Mouse (Mus musculus) CH12F3 (cell line): Measurements from ENCODE around the gene Wwp2.

ENCODE experiments used
- in situ Hi-C: fragments of 300-500 bp; cut with MboI; formaldehyde crosslinking; loops from 2 replicates; pipeline ENCODE4 v1.14.3; 2020; ENCODE audit warnings: low sequenced_read_pairs

Wwp2 gene

GRCm38 (mm10) chr8:107435962-107436831 is at the start of gene Wwp2:
Gene Wwp2, plus strand, starts transcription at chr8:107436365.
- in situ Hi-C loops: no loop called here

- in situ Hi-C loops: no loop called here
Observed at GRCm38 (mm10) chr8:107386642-107387041, 49.5 kb upstream of the Wwp2 start.

GRCm38 (mm10) chr8:107387861-107388260 is 48.3 kb upstream of the Wwp2 start:
- in situ Hi-C loops: no loop called here

GRCm38 (mm10) chr8:107389557-107389956 is 46.6 kb upstream of the Wwp2 start:
- in situ Hi-C loops: no loop called here

- in situ Hi-C loops: no loop called here
Observed at GRCm38 (mm10) chr8:107390476-107391135, 45.6 kb upstream of the Wwp2 start.

- in situ Hi-C loops: no loop called here
Observed at GRCm38 (mm10) chr8:107391136-107391516, 45.0 kb upstream of the Wwp2 start.

- in situ Hi-C loops: no loop called here
Observed at GRCm38 (mm10) chr8:107395397-107395796, 40.8 kb upstream of the Wwp2 start.

- in situ Hi-C loops: no loop called here
Observed at GRCm38 (mm10) chr8:107396106-107396670, 40.0 kb upstream of the Wwp2 start.

GRCm38 (mm10) chr8:107397665-107398064 is 38.5 kb upstream of the Wwp2 start:
- in situ Hi-C loops: no loop called here

- in situ Hi-C loops: no loop called here
Observed at GRCm38 (mm10) chr8:107399495-107399894, 36.7 kb upstream of the Wwp2 start.

- in situ Hi-C loops: no loop called here
Observed at GRCm38 (mm10) chr8:107401866-107402265, 34.3 kb upstream of the Wwp2 start.

GRCm38 (mm10) chr8:107403038-107403781 is 33.0 kb upstream of the Wwp2 start, which contains the start of gene Nqo1:
Gene Nqo1, minus strand, starts transcription at chr8:107403206.
- in situ Hi-C loops: no loop called here

- in situ Hi-C loops: no loop called here
Observed at GRCm38 (mm10) chr8:107404057-107404456, 32.1 kb upstream of the Wwp2 start.

- in situ Hi-C loops: no loop called here
Observed at GRCm38 (mm10) chr8:107405935-107406334, 30.2 kb upstream of the Wwp2 start.

- in situ Hi-C loops: no loop called here
Observed at GRCm38 (mm10) chr8:107411391-107411790, 24.8 kb upstream of the Wwp2 start.

GRCm38 (mm10) chr8:107412552-107412951 is 23.6 kb upstream of the Wwp2 start:
- in situ Hi-C loops: no loop called here

- in situ Hi-C loops: no loop called here
Observed at GRCm38 (mm10) chr8:107413881-107414280, 22.3 kb upstream of the Wwp2 start.

- in situ Hi-C loops: no loop called here
Observed at GRCm38 (mm10) chr8:107417001-107417400, 19.2 kb upstream of the Wwp2 start.

GRCm38 (mm10) chr8:107424176-107424575 is 12.0 kb upstream of the Wwp2 start:
- in situ Hi-C loops: no loop called here

GRCm38 (mm10) chr8:107424597-107425229 is 11.5 kb upstream of the Wwp2 start, which contains the start of gene Nob1:
Gene Nob1, minus strand, starts transcription at chr8:107425051.
- in situ Hi-C loops: no loop called here

- in situ Hi-C loops: no loop called here
Observed at GRCm38 (mm10) chr8:107425230-107425597, 11.0 kb upstream of the Wwp2 start.
